Mouse (Mus musculus): ENCODE results near the gene Hspa1l. TPM values are rescaled to one million over a fixed set of nuclear protein-coding genes. Genes with fewer than 3 reads are reported as not detected.
"Not testable (repeated sequence)": the region's sequence is repeated elsewhere in the genome, so short reads cannot be mapped to it uniquely, and the experiment has no call there.

Hspa1l gene
- polyA plus RNA-seq, 1 experiment = 0.25 TPM

DNA sequence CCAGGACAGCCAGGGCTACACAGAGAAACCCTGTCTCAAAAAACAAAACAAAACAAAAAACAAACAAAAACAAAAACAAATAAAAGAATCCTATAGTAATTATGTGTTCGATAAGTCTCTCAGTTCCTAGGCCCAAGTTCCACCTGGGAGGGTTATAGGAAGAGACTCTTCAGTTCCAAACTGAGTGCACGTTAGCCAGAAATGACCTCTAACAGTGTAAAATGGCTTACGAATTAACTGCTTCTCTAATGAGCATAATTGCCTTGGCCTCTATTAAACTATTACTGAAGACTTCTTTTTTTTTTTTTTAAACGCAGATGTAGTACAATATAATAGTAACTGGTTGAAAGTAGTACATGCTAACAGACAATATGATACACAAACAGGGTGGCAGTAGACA is 18.6 kb upstream of the Hspa1l start:
- TF ChIP-seq CTCF (IDR thresholded peaks at IDR 0.05; ENCODE audit: low read depth, low read length) (no peak), POLR2A (IDR thresholded peaks at IDR 0.05; ENCODE audit: insufficient read depth, low read length) (no peak), EP300 (IDR thresholded peaks at IDR 0.05; ENCODE audit: insufficient read depth, low read depth, low read length) (no peak)
- H3K9me3 ChIP-seq (replicated peaks; ENCODE audit: control insufficient read depth, insufficient read depth, low read length, poor library complexity, severe bottlenecking) = no peaks in the 10 kb centered on the region
- no peak overlapping the region for H3K27ac ChIP-seq (ENCODE audit: insufficient read depth, low read length)
- H3K9ac ChIP-seq (ENCODE audit: low read depth, poor library complexity, severe bottlenecking) = no peak overlapping the region
- H3K27me3 ChIP-seq (ENCODE audit: control insufficient read depth, insufficient read depth, low read length, poor library complexity, severe bottlenecking) = no peaks in the 10 kb centered on the region
- H3K4me1 ChIP-seq (ENCODE audit: control insufficient read depth, insufficient read depth, low read length) = no peaks in the 10 kb centered on the region
- H3K36me3 ChIP-seq (ENCODE audit: control insufficient read depth, insufficient read depth, low read length, poor library complexity, severe bottlenecking) = peaks cover 26% of the 10 kb centered on the region
- H3K4me3 ChIP-seq (ENCODE audit: low read depth, low read length) = no peak overlapping the region

DNA sequence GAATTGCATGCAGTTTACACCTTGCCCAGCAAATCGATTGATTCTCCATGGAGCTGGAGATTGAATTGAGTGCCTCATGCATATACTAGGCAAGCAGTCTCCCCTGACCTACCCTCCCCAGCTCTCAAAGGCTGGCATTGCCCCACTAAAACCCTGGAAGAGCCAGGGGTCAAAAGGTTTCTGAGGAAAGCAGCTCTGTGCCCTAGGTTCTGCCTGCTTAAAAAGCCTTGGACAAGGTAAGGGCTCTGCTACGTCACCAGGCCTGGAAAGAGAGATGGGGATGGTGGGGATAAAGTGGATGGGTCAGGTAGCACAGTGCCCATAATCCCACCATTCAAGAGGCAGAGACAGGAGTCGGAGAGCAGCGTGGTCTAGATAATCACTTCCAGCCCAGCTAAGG is 17.7 kb upstream of the Hspa1l start:
- no peaks in the 10 kb centered on the region for H3K27me3 ChIP-seq (ENCODE audit: control insufficient read depth, insufficient read depth, low read length, poor library complexity, severe bottlenecking)
- no peak overlapping the region for H3K4me3 ChIP-seq (ENCODE audit: low read depth, low read length)
- TF ChIP-seq POLR2A (IDR thresholded peaks at IDR 0.05; ENCODE audit: insufficient read depth, low read length) = no peak
- no peak for TF ChIP-seq EP300 (IDR thresholded peaks at IDR 0.05; ENCODE audit: insufficient read depth, low read depth, low read length)
- no peak for TF ChIP-seq CTCF (IDR thresholded peaks at IDR 0.05; ENCODE audit: low read depth, low read length)
- H3K27ac ChIP-seq (ENCODE audit: insufficient read depth, low read length) = no peak overlapping the region
- H3K36me3 ChIP-seq (ENCODE audit: control insufficient read depth, insufficient read depth, low read length, poor library complexity, severe bottlenecking) = peaks cover 22% of the 10 kb centered on the region
- no peak overlapping the region for H3K9ac ChIP-seq (ENCODE audit: low read depth, poor library complexity, severe bottlenecking)
- H3K9me3 ChIP-seq (replicated peaks; ENCODE audit: control insufficient read depth, insufficient read depth, low read length, poor library complexity, severe bottlenecking) = no peaks in the 10 kb centered on the region
- H3K4me1 ChIP-seq (ENCODE audit: control insufficient read depth, insufficient read depth, low read length) = no peaks in the 10 kb centered on the region

DNA sequence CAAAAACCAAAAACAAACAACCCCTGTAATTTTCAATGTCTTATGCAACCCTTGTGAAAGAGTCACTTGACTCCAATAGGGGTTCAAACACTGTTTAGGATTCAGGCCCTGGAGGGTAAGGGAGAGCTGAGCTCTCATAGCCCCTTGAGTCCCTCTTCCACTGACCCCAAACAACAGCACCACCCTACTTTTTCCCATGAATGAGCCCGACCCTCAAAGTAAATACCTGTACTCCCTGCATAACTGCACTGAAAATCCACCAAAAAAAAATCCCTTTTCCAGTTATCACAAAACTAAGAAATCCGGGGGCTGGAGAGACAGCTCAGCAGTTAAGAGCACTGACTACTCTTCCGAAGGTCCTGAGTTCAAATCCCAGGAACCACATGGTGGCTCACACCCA is 16.6 kb upstream of the Hspa1l start:
- no peak overlapping the region for H3K9ac ChIP-seq (ENCODE audit: low read depth, poor library complexity, severe bottlenecking)
- no peaks in the 10 kb centered on the region for H3K27me3 ChIP-seq (ENCODE audit: control insufficient read depth, insufficient read depth, low read length, poor library complexity, severe bottlenecking)
- H3K27ac ChIP-seq (ENCODE audit: insufficient read depth, low read length) = no peak overlapping the region
- H3K9me3 ChIP-seq (replicated peaks; ENCODE audit: control insufficient read depth, insufficient read depth, low read length, poor library complexity, severe bottlenecking) = no peaks in the 10 kb centered on the region
- TF ChIP-seq EP300 (IDR thresholded peaks at IDR 0.05; ENCODE audit: insufficient read depth, low read depth, low read length) (no peak), CTCF (IDR thresholded peaks at IDR 0.05; ENCODE audit: low read depth, low read length) (no peak), POLR2A (IDR thresholded peaks at IDR 0.05; ENCODE audit: insufficient read depth, low read length) (no peak)
- H3K36me3 ChIP-seq (ENCODE audit: control insufficient read depth, insufficient read depth, low read length, poor library complexity, severe bottlenecking) = peaks cover 12% of the 10 kb centered on the region
- no peak overlapping the region for H3K4me3 ChIP-seq (ENCODE audit: low read depth, low read length)
- no peaks in the 10 kb centered on the region for H3K4me1 ChIP-seq (ENCODE audit: control insufficient read depth, insufficient read depth, low read length)

DNA sequence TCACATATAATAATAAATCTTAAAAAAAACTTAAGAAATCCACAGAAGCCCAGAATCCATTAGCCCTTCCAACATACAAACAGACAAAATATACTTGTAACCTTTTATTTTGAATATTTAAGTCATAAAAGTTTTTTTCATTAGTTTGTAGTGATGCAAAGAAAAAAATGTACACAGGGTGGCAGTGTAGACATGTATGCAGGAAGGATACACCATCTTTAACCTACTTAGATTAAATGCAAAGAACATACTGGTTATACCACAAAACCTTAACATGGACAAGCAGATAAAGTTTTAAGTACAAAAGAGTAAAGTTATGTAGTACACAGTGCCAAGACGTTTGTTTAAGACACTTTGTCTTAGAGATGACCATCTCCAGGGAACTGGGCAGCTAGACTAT is 16.2 kb upstream of the Hspa1l start:
- Histone ChIP-seq H3K27me3 (ENCODE audit: control insufficient read depth, insufficient read depth, low read length, poor library complexity, severe bottlenecking) (no peaks in the 10 kb centered on the region), H3K27ac (ENCODE audit: insufficient read depth, low read length) (no peak overlapping the region), H3K4me1 (ENCODE audit: control insufficient read depth, insufficient read depth, low read length) (no peaks in the 10 kb centered on the region), H3K9ac (ENCODE audit: low read depth, poor library complexity, severe bottlenecking) (no peak overlapping the region), H3K9me3 (replicated peaks; ENCODE audit: control insufficient read depth, insufficient read depth, low read length, poor library complexity, severe bottlenecking) (no peaks in the 10 kb centered on the region), H3K4me3 (ENCODE audit: low read depth, low read length) (no peak overlapping the region), H3K36me3 (ENCODE audit: control insufficient read depth, insufficient read depth, low read length, poor library complexity, severe bottlenecking) (peaks cover 7% of the 10 kb centered on the region)
- no peak for TF ChIP-seq EP300 (IDR thresholded peaks at IDR 0.05; ENCODE audit: insufficient read depth, low read depth, low read length)
- no peak for TF ChIP-seq POLR2A (IDR thresholded peaks at IDR 0.05; ENCODE audit: insufficient read depth, low read length)
- no peak for TF ChIP-seq CTCF (IDR thresholded peaks at IDR 0.05; ENCODE audit: low read depth, low read length)

DNA sequence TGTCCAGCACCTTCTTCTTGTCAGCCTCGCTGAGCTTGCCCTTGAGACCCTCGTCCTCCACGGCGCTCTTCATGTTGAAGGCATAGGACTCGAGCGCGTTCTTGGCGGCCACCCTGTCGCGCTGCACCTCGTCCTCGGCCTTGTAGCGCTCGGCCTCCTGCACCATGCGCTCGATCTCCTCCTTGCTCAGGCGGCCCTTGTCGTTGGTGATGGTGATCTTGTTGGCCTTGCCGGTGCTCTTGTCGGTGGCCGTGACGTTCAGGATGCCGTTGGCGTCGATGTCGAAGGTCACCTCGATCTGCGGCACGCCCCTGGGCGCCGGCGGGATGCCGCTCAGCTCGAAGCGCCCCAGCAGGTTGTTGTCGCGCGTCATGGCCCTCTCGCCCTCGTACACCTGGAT is 15.2 kb upstream of the Hspa1l start:
- H3K4me3 ChIP-seq (ENCODE audit: low read depth, low read length) = peak overlapping the region; percentile 4; the same call in 1 of the 2 replicates
- H3K9me3 ChIP-seq (replicated peaks; ENCODE audit: control insufficient read depth, insufficient read depth, low read length, poor library complexity, severe bottlenecking); H3K36me3 ChIP-seq (ENCODE audit: control insufficient read depth, insufficient read depth, low read length, poor library complexity, severe bottlenecking); H3K27ac ChIP-seq (ENCODE audit: insufficient read depth, low read length); H3K27me3 ChIP-seq (ENCODE audit: control insufficient read depth, insufficient read depth, low read length, poor library complexity, severe bottlenecking); H3K4me1 ChIP-seq (ENCODE audit: control insufficient read depth, insufficient read depth, low read length); H3K9ac ChIP-seq (ENCODE audit: low read depth, poor library complexity, severe bottlenecking): not testable (repeated sequence)

DNA sequence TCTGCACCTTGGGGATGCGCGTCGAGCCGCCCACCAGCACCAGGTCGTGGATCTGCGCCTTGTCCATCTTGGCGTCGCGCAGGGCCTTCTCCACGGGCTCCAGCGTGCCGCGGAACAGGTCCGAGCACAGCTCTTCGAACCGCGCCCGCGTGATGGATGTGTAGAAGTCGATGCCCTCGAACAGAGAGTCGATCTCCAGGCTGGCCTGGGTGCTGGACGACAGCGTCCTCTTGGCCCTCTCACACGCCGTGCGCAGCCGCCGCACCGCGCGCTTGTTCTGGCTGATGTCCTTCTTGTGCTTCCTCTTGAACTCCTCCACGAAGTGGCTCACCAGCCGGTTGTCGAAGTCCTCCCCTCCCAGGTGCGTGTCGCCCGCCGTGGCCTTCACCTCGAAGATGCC is 14.5 kb upstream of the Hspa1l start:
- H3K9ac ChIP-seq (ENCODE audit: low read depth, poor library complexity, severe bottlenecking); H3K27ac ChIP-seq (ENCODE audit: insufficient read depth, low read length); H3K4me1 ChIP-seq (ENCODE audit: control insufficient read depth, insufficient read depth, low read length); H3K4me3 ChIP-seq (ENCODE audit: low read depth, low read length); H3K36me3 ChIP-seq (ENCODE audit: control insufficient read depth, insufficient read depth, low read length, poor library complexity, severe bottlenecking); H3K27me3 ChIP-seq (ENCODE audit: control insufficient read depth, insufficient read depth, low read length, poor library complexity, severe bottlenecking); H3K9me3 ChIP-seq (replicated peaks; ENCODE audit: control insufficient read depth, insufficient read depth, low read length, poor library complexity, severe bottlenecking): not testable (repeated sequence)

DNA sequence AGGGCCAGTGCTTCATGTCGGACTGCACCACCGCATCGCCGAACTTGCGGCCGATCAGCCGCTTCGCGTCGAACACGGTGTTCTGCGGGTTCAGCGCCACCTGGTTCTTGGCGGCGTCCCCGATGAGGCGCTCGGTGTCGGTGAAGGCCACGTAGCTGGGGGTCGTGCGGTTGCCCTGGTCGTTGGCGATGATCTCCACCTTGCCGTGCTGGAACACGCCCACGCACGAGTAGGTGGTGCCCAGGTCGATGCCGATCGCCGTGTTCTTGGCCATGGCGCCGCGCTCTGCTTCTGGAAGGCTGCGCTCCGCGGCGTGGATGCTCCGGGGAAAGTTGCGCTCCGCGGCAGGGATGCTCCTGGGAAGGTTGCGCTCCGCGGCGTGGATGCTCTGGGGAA is 13.8 kb upstream of the Hspa1l start:
- not testable (repeated sequence) for H3K9ac ChIP-seq (ENCODE audit: low read depth, poor library complexity, severe bottlenecking); H3K4me1 ChIP-seq (ENCODE audit: control insufficient read depth, insufficient read depth, low read length); H3K27ac ChIP-seq (ENCODE audit: insufficient read depth, low read length); H3K36me3 ChIP-seq (ENCODE audit: control insufficient read depth, insufficient read depth, low read length, poor library complexity, severe bottlenecking); H3K9me3 ChIP-seq (replicated peaks; ENCODE audit: control insufficient read depth, insufficient read depth, low read length, poor library complexity, severe bottlenecking); H3K27me3 ChIP-seq (ENCODE audit: control insufficient read depth, insufficient read depth, low read length, poor library complexity, severe bottlenecking)
- peak overlapping the region; percentile 66 for H3K4me3 ChIP-seq (ENCODE audit: low read depth, low read length)

DNA sequence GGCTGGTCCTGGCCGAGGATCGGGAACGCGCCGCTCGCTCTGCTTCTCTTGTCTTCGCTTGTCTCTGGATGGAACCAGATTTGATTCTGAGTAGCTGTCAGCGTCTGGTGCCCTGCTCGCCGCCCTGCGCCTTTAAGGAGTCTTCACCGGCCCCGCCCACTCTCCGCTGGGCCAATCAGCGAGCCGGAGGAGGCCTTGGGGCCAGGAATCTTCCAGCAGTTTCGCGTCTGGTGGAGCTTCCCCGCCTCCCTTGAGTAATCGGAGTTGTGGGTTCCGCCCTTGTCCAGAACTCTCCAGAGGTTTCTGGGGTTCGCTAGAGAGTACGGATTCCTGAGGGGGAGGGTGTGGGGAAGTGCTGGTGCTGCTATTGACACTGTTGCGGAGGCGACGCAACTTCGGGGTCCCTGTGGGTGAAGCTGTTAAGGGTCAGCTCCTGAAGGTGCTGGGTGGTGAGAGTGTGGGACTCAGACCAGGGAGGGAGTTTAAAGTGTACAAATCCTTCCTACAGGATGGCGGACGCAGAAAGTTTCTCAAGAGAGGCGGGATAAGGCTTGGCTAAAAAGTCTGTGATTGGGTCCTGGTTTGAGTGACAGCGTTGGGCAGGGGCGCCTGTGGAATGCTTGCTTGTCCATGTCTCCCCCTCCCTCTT is 13.2 kb upstream of the Hspa1l start, which contains the start of gene Hspa1b:
TSS of gene Hspa1b (minus strand) at position 109 of the 649 bp plus-strand sequence.
- not testable (repeated sequence) for H3K4me1 ChIP-seq (ENCODE audit: control insufficient read depth, insufficient read depth, low read length); H3K36me3 ChIP-seq (ENCODE audit: control insufficient read depth, insufficient read depth, low read length, poor library complexity, severe bottlenecking); H3K27me3 ChIP-seq (ENCODE audit: control insufficient read depth, insufficient read depth, low read length, poor library complexity, severe bottlenecking); H3K9me3 ChIP-seq (replicated peaks; ENCODE audit: control insufficient read depth, insufficient read depth, low read length, poor library complexity, severe bottlenecking)
- Histone ChIP-seq H3K4me3 (ENCODE audit: low read depth, low read length) (peak within 1 kb of the TSS; percentile 96), H3K9ac (ENCODE audit: low read depth, poor library complexity, severe bottlenecking) (peak within 1 kb of the TSS; percentile 69), H3K27ac (ENCODE audit: insufficient read depth, low read length) (peak within 1 kb of the TSS; percentile 64)

Measured in ES-Bruce4 (cell line).